Comparison of ENCODE assay signal across 14 mouse cellular contexts in genomic region chr6:117577539-117578521, GRCm38 (mm10).
DNase-seq lines count a peak whose midpoint lies in the region; ATAC-seq and TF ChIP-seq lines count a peak whose summit lies in the region.
"Had no signal": no experiment of that assay in that cellular context is flagged by ENCODE, and none has a peak within 500 bp of the region (broad histone marks: within the 10 kb centered on the region; RNA-seq: fewer than 3 reads in every experiment).

No protein-coding gene starts in this region.

- no peaks in the 10 kb centered on the region; the same call in 1 of the 2 replicates for H3K4me1 ChIP-seq in hindbrain, embryonic 15.5 days (replicated peaks)
- 0 out of 2 replicates have a peak, but pooled peaks cover 3% of the 10 kb centered on the region for H3K4me1 ChIP-seq in hindbrain, embryonic 12.5 days
- H3K4me1 ChIP-seq in neural tube, embryonic 15.5 days = peaks cover 4% of the 10 kb centered on the region; the same call in 1 of the 2 replicates
- H3K4me1 ChIP-seq in hindbrain, postnatal 0 days (ENCODE audit: insufficient read depth, low read length) = no peaks in the 10 kb centered on the region
- H3K4me1 ChIP-seq: limb, embryonic 13.5 days; megakaryocyte, embryonic 14.5 days; neural tube, embryonic 12.5 days had no signal

- H3K9ac ChIP-seq in hindbrain, embryonic 15.5 days = no peak overlapping the region
- no peak overlapping the region for H3K9ac ChIP-seq in hindbrain, embryonic 12.5 days
- H3K9ac ChIP-seq in neural tube, embryonic 15.5 days (replicated peaks) = no peak overlapping the region
- no peak overlapping the region for H3K9ac ChIP-seq in hindbrain, postnatal 0 days (replicated peaks; ENCODE audit: low read length)
- H3K9ac ChIP-seq: limb, embryonic 13.5 days; lung, embryonic 14.5 days; neural tube, embryonic 12.5 days had no signal

- peak; percentile 11 for DNase-seq in neural tube, embryonic 10.5 days (ENCODE audit: extremely low spot score, low spot score)
- peak; percentile 30 for DNase-seq in hindbrain, postnatal 0 days (ENCODE audit: low spot score)
- DNase-seq in skeletal muscle tissue, adult 2 months (ENCODE audit: low read depth, low spot score) = peak; percentile 31
- no peak for DNase-seq in left cerebral cortex, postnatal 36 days (ENCODE audit: low spot score in 2 of 2)
- DNase-seq: adrenal gland, postnatal 14 days; cerebellum, adult 11 months; lung, embryonic 14.5 days; right cerebral cortex, postnatal 4 days had no signal

- peak; percentile 69; the same call in 1 of the 2 replicates for ATAC-seq in hindbrain, embryonic 15.5 days (ENCODE audit: low FRiP score, low read depth)
- no peak for ATAC-seq in hindbrain, embryonic 12.5 days (ENCODE audit: low FRiP score)
- ATAC-seq in neural tube, embryonic 15.5 days (ENCODE audit: low FRiP score) = no peak
- ATAC-seq in hindbrain, postnatal 0 days = peak; percentile 76; the same call in 1 of the 2 replicates

- no peaks in the 10 kb centered on the region for H3K36me3 ChIP-seq in hindbrain, embryonic 15.5 days
- no peaks in the 10 kb centered on the region for H3K36me3 ChIP-seq in hindbrain, embryonic 12.5 days
- no peaks in the 10 kb centered on the region for H3K36me3 ChIP-seq in neural tube, embryonic 15.5 days
- no peaks in the 10 kb centered on the region for H3K36me3 ChIP-seq in hindbrain, postnatal 0 days (ENCODE audit: insufficient read depth, low read length)
- H3K36me3 ChIP-seq: limb, embryonic 13.5 days; neural tube, embryonic 12.5 days had no signal

- no peak overlapping the region for H3K4me2 ChIP-seq in hindbrain, embryonic 15.5 days
- H3K4me2 ChIP-seq in hindbrain, embryonic 12.5 days (replicated peaks) = no peak overlapping the region
- H3K4me2 ChIP-seq in neural tube, embryonic 15.5 days = no peak overlapping the region
- H3K4me2 ChIP-seq in hindbrain, postnatal 0 days (ENCODE audit: low read depth, low read length) = no peak overlapping the region
- H3K4me2 ChIP-seq: limb, embryonic 13.5 days; lung, embryonic 14.5 days; neural tube, embryonic 12.5 days had no signal

- H3K9me3 ChIP-seq in hindbrain, embryonic 15.5 days = no peaks in the 10 kb centered on the region
- H3K9me3 ChIP-seq in hindbrain, embryonic 12.5 days (replicated peaks) = no peaks in the 10 kb centered on the region
- H3K9me3 ChIP-seq in neural tube, embryonic 15.5 days (replicated peaks) = no peaks in the 10 kb centered on the region
- no peaks in the 10 kb centered on the region for H3K9me3 ChIP-seq in hindbrain, postnatal 0 days (ENCODE audit: low read length)
- H3K9me3 ChIP-seq: limb, embryonic 13.5 days; neural tube, embryonic 12.5 days had no signal

- 61% methylated on average over 10 of the region's 10 CpGs for WGBS in hindbrain, embryonic 15.5 days
- WGBS in hindbrain, embryonic 12.5 days = 77% methylated on average over 10 of the region's 10 CpGs
- WGBS in neural tube, embryonic 15.5 days = 63% methylated on average over 10 of the region's 10 CpGs
- WGBS in hindbrain, postnatal 0 days = 51% methylated on average over 10 of the region's 10 CpGs

- H3K27me3 ChIP-seq in hindbrain, embryonic 15.5 days = no peaks in the 10 kb centered on the region
- H3K27me3 ChIP-seq in hindbrain, embryonic 12.5 days = no peaks in the 10 kb centered on the region
- H3K27me3 ChIP-seq in neural tube, embryonic 15.5 days (replicated peaks) = no peaks in the 10 kb centered on the region
- H3K27me3 ChIP-seq in hindbrain, postnatal 0 days (ENCODE audit: insufficient read depth, low read length) = no peaks in the 10 kb centered on the region
- H3K27me3 ChIP-seq: megakaryocyte, embryonic 14.5 days; neural tube, embryonic 12.5 days had no signal

- no peak overlapping the region for H3K27ac ChIP-seq in hindbrain, embryonic 15.5 days (replicated peaks)
- H3K27ac ChIP-seq in hindbrain, embryonic 12.5 days = no peak overlapping the region
- H3K27ac ChIP-seq in neural tube, embryonic 15.5 days (replicated peaks) = no peak overlapping the region
- H3K27ac ChIP-seq in hindbrain, postnatal 0 days = no peak overlapping the region
- H3K27ac ChIP-seq: limb, embryonic 13.5 days; neural tube, embryonic 12.5 days had no signal

- no peak overlapping the region for H3K4me3 ChIP-seq in hindbrain, embryonic 15.5 days
- H3K4me3 ChIP-seq in hindbrain, embryonic 12.5 days = no peak overlapping the region
- H3K4me3 ChIP-seq in neural tube, embryonic 15.5 days (replicated peaks) = no peak overlapping the region
- no peak overlapping the region for H3K4me3 ChIP-seq in hindbrain, postnatal 0 days (ENCODE audit: low read length)
- H3K4me3 ChIP-seq: limb, embryonic 13.5 days; megakaryocyte, embryonic 14.5 days; neural tube, embryonic 12.5 days had no signal

- TF ChIP-seq CTCF in hindbrain, postnatal 0 days (IDR thresholded peaks at IDR 0.05; ENCODE audit: low read depth) = no peak

- intact Hi-C loops in left cerebral cortex, postnatal 36 days (cut with DNase I) = no loop called here

Comparison
In these comparisons a context has a peak if more than half of its experiments do, and no peak if none do; other contexts are left out.
1. ATAC-seq: peak in hindbrain, embryonic 15.5 days (single experiment) and hindbrain, postnatal 0 days (single experiment); none in hindbrain, embryonic 12.5 days (single experiment) and neural tube, embryonic 15.5 days (single experiment).
2. DNase-seq: peak in neural tube, embryonic 10.5 days (single experiment), hindbrain, postnatal 0 days (single experiment) and skeletal muscle tissue, adult 2 months (single experiment); none in left cerebral cortex, postnatal 36 days (0 of 2).